Mouse (Mus musculus) bone marrow, adult 2 months (tissue): ENCODE measurements around the gene Sbno2. TPM values are rescaled to one million over a fixed set of nuclear protein-coding genes. Genes with fewer than 3 reads are reported as not detected.

Source experiments
- H3K27ac ChIP-seq: fragments of 200-500 bp; 2 replicates; pipeline ENCODE4 v1.5.1; 2012; ENCODE audit warnings: low read depth, mild to moderate bottlenecking, control low read depth, inconsistent platforms, low read length; ENCODE audit not compliant: control insufficient read depth, poor library complexity, insufficient read depth
- H3K4me1 ChIP-seq: fragments of 200-500 bp; 2 replicates; pipeline ENCODE4 v1.6.1; 2011; ENCODE audit warnings: low read length; ENCODE audit not compliant: control insufficient read depth, insufficient read depth
- H3K4me3 ChIP-seq: fragments of 200-500 bp; replicated peaks from 2 replicates; pipeline ENCODE3; 2011; ENCODE audit warnings: mild to moderate bottlenecking, low read depth, low read length, control low read depth; ENCODE audit not compliant: control insufficient read depth
- CTCF ChIP-seq: fragments of 200-500 bp; IDR thresholded peaks from 2 replicates; pipeline ENCODE4 v1.5.1; 2011; ENCODE audit warnings: low read length, control low read depth; ENCODE audit not compliant: control insufficient read depth, insufficient read depth
- POLR2A ChIP-seq: fragments of 200-500 bp; IDR thresholded peaks from 2 replicates; pipeline ENCODE4 v1.6.1; 2011; ENCODE audit warnings: low read depth, mild to moderate bottlenecking, control low read depth, low read length, borderline replicate concordance; ENCODE audit not compliant: control insufficient read depth
- WGBS: fragments of 180-500 bp; shearing (Covaris S2); methylation state at CpG from one replicate; pipeline ENCODE4 v1.1.7; 2018; 5-methylcytosine and 5-hydroxymethylcytosine counted together
- polyA plus RNA-seq: library from polyadenylated mRNA; stranded (reverse); fragments of >200 nt; gene quantifications from 2 replicates; pipeline ENCODE4 v1.2.4, GENCODE M21; 2011; ENCODE audit warnings: low replicate concordance; ENCODE audit not compliant: missing spikeins, insufficient read depth, insufficient read length

Sbno2 gene
- polyA plus RNA-seq, 1 experiment: 83.8 TPM

DNA sequence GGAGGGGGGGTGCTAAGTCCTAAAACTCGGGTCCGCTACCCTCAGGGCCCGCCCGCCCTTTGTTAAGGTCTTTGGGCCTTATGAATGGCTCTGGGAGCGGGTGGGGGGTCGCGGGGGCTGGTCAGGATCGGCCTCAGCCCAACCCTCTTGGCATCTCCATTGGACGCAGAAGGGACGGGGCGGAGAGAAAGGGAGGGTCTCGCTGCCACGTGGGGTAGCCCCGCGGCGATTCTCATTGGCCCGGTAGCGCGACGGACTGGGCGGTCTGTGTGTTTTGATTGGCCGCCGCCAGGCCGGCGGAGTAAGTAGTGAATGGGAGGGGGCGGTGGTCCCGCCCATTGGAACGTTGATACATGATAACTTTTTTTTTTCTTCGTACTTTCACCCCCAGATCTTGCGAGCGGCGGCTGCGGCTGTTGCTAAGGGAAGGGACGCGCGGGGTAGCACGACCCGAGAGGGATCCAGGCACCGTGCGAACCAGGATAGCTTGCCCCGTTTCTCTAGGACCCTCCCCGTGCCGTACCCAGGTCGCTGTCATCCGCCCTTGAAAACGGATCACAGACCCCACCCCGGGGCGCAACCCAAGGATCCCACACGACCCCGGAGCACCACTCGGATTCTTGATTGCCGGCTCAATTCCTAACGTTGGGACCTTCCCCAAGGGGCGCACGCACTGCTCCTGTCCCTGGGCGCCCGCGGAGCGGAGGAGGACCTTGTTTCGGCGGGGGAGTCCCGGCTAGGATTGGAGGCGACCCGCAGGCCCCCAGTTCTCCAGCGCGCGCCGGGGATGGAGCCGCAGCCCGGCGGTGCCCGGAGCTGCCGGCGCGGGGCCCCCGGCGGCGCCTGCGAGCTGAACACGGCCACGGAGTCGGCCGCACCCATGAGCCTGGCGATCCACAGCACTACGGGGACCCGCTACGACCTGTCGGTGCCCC, 44.2 kb upstream of the Sbno2 start:
- Histone ChIP-seq H3K27ac (peak overlapping the region; percentile 97), H3K4me1 (peaks cover 3% of the 10 kb centered on the region; the same call in 1 of the 2 replicates), H3K4me3 (peak overlapping the region; percentile 95)
- no peak for TF ChIP-seq CTCF
- peak; percentile 72 for TF ChIP-seq POLR2A
- under 1% methylated on average over 88 of the region's 88 CpGs for WGBS

DNA sequence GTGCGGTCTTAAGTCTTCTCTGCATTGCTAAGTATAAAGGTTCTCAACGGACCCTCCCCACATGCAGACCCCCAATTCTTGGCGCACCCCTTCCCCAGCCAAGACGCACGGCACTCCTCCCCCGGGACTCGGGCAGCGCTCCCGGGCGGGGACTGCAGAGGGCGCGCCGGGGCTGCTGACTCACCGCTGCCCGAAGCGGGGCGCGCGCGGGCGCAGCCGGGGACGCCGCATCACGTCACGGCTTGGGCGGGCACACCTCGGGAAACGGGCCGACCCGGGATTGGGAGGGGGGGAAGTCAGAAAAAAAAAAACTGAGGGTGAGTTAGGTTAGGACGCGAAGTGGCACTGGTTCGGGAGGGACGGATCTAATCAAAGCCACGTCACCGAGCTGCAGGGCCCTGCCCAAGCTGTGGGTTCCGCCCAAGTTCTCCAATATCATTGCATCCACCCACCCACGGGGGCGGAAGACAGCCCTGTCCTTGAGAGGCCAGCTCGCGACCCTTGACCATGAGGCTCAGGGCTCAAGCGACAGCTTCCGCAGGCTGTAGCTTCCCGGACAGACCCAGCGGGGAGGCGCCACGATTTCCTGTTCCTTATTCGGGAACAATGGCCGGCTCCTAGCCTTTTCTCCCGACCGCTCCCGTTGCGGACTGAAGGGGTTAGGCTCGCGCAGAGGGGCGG, 43.4 kb upstream of the Sbno2 start:
- peak overlapping the region; percentile 95 for H3K4me3 ChIP-seq
- under 1% methylated on average over 57 of the region's 57 CpGs for WGBS
- H3K4me1 ChIP-seq: peaks cover 3% of the 10 kb centered on the region; the same call in 1 of the 2 replicates
- peak overlapping the region; percentile 97 for H3K27ac ChIP-seq
- TF ChIP-seq CTCF: peak; percentile 53; the same call in 1 of the 2 replicates
- TF ChIP-seq POLR2A: peak; percentile 8; the same call in 1 of the 2 replicates

DNA sequence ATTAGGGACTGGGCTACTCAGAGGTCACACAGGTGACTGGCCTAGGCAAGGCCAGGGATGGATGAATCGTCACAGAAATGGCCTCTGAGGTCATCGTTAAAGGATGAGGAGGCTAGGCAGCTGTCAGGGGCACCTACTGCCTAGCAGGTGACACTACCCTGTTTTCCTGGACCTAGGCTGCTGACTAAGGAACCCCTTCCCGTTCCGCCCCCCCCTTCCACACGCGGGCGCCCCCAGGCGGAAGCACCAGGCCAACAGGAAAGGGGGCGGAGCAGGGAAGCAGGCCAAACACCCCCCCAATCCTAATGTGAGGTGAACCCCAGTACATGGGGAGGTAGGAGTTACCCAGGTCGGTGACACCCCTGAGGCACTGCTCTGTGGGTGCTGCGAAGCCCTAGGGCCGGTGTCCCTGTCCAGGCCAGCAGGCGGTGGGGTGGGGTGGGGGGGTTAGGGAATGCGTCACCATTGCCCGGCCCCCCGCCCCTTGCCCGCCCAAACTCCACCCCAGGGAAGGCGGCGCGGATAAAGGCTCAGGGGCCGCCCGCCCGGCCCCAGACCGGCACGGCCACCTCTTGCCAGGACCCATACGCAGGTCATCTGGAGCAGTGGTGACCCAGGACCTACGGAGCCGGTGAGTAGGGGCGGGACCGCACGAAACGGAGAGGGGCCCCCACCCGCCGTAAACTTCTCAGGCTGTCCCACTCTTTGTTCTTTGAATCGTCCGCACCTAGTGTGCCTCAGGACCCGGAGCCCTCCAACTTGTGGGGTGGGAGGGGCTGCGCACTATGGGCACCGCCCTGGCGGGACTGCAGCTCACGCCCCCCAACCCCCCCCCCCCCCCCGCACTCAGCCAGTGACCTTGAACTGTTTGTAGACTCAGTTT, 42.6 kb upstream of the Sbno2 start, which contains the start of gene Midn:
Midn (plus strand) TSS at position 554 of the 883 bp plus-strand sequence.
- peak within 1 kb of the TSS; percentile 95 for H3K4me3 ChIP-seq
- TF ChIP-seq CTCF: peak; percentile 37; the same call in 1 of the 2 replicates
- TF ChIP-seq POLR2A: peak; percentile 89; the same call in 1 of the 2 replicates
- H3K4me1 ChIP-seq: peaks cover 3% of the 10 kb centered on the region; the same call in 1 of the 2 replicates
- peak within 1 kb of the TSS; percentile 97 for H3K27ac ChIP-seq
- WGBS: under 1% methylated on average over 42 of the region's 42 CpGs

DNA sequence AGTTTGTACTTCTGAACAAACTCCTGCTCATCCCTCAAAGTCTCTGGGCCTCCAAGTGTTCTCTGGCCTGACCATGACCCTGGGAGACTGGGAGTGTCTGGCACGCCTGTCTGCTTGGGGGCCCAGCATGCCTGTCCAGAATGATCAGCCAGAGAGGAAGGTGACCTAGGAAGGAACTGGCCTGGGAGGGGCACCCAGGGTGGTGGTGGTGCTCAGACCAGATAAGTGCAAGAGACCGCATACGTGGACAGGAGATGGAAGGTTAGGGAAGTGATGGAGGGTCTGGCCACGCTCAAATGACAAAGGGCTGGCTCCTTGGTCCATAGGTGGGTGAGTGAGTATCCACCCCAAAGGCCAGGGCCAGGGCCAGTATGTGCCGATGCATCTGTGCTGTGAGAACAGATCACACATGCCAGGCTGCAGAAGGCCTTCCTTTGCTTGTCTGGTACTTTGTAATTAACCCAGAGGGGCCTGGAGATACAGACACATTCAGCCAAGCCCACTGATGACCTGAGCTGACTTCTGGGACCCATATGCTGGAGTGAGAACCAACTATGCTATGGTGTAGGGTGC, 41.9 kb upstream of the Sbno2 start:
- no peak for TF ChIP-seq CTCF
- no peak for TF ChIP-seq POLR2A
- WGBS: 73% methylated on average over 5 of the region's 5 CpGs
- Histone ChIP-seq H3K4me1 (peaks cover 4% of the 10 kb centered on the region; the same call in 1 of the 2 replicates), H3K4me3 (no peak overlapping the region), H3K27ac (peak overlapping the region; percentile 97)

DNA sequence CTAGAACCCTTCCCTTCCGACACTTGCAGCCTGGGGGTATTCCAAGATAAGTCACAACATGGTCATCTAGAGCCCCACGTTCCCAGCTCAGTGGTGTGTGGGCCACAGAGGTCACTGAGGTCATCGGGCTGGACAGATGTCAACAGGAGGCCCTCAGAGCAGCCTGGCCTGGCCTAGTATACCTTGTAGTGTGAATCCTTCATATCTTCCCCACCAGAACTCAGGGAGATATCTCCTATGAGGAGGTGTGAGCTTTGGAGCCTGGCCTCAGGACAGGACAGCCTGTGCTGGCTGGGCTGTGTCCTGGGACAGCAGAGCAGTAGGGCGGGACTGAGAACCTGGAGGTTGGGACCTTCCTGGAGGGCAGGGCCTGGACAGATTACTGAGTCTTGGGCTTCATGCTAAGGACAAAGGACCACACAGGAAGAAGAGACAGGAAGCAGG, 41.2 kb upstream of the Sbno2 start:
- WGBS: 78% methylated on average over 4 of the region's 4 CpGs
- TF ChIP-seq POLR2A (no peak), CTCF (no peak)
- Histone ChIP-seq H3K27ac (peak overlapping the region; percentile 97), H3K4me3 (no peak overlapping the region), H3K4me1 (peaks cover 4% of the 10 kb centered on the region; the same call in 1 of the 2 replicates)

DNA sequence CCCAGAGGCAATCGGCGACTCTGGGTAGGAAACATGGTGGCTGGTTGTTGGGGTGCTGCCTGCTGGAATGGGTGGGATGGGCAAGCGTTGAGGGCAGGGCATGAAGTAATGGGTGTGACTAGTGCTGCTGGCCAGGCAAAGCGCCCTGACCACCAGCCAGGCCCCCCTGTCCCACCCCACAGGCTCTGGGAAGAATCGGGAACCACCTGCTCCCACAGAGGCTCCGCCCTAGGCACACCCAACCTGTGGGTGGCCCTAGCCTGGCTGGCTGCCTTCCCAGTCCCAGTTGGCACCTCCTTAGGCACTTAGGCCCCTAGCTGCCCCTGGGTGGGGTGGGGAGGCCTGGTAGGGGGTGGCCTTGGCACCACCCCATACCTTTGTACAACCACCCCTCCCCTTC, 40.5 kb upstream of the Sbno2 start:
- Histone ChIP-seq H3K27ac (peak overlapping the region; percentile 50), H3K4me3 (no peak overlapping the region), H3K4me1 (peaks cover 4% of the 10 kb centered on the region; the same call in 1 of the 2 replicates)
- WGBS: 51% methylated on average over 6 of the region's 6 CpGs
- TF ChIP-seq CTCF: no peak
- TF ChIP-seq POLR2A: no peak
